Mouse (Mus musculus) forebrain, embryonic 11.5 days (tissue): Measurements from ENCODE around the gene Vcl. TPM values are rescaled to one million over a fixed set of nuclear protein-coding genes. Genes with fewer than 3 reads are reported as not detected.
A peak's percentile ranks its signal among the peaks of the same experiment; 100 is the strongest.

Experiments used
- ATAC-seq: fragments of 200-750 bp; cut with Nextera tagmentation; replicated peaks from 2 replicates; pipeline ENCODE4 v1.8.0; 2017; ENCODE audit warnings: moderate TSS enrichment; ENCODE audit not compliant: low FRiP score
- DNase-seq: peaks from one replicate; pipeline ENCODE4 v3.0.0-alpha.2; 2017; ENCODE audit warnings: low spot score
- H3K27ac ChIP-seq: fragments of 300-500 bp; sonication (generic); 2 replicates; pipeline ENCODE4 v1.5.1; 2014; ENCODE audit warnings: low read depth, low read length
- H3K27me3 ChIP-seq: fragments of 300-500 bp; sonication (generic); 2 replicates; pipeline ENCODE4 v1.6.1; 2014; ENCODE audit warnings: mild to moderate bottlenecking, low read length, mixed read lengths; ENCODE audit not compliant: control insufficient read depth, insufficient read depth
- H3K36me3 ChIP-seq: fragments of 300-500 bp; sonication (generic); 2 replicates; pipeline ENCODE4 v1.6.1; 2014; ENCODE audit warnings: mild to moderate bottlenecking, low read length, moderate library complexity, mixed read lengths; ENCODE audit not compliant: control insufficient read depth, insufficient read depth
- H3K4me1 ChIP-seq: fragments of 300-500 bp; sonication (generic); replicated peaks from 2 replicates; pipeline ENCODE4 v1.6.1; 2014; ENCODE audit warnings: low read length, mixed read lengths; ENCODE audit not compliant: control insufficient read depth, insufficient read depth
- H3K4me2 ChIP-seq: fragments of 300-500 bp; sonication (generic); 2 replicates; pipeline ENCODE4 v1.6.1; 2014; ENCODE audit warnings: low read depth, mild to moderate bottlenecking, low read length, moderate library complexity, mixed read lengths; ENCODE audit not compliant: severe bottlenecking
- H3K4me3 ChIP-seq: fragments of 300-500 bp; sonication (generic); 2 replicates; pipeline ENCODE4 v1.5.1; 2014; ENCODE audit warnings: low read depth, low read length
- H3K9ac ChIP-seq: fragments of 300-500 bp; sonication (generic); 2 replicates; pipeline ENCODE4 v1.6.1; 2014; ENCODE audit warnings: low read length
- H3K9me3 ChIP-seq: fragments of 300-500 bp; sonication (generic); 2 replicates; pipeline ENCODE4 v1.6.1; 2016; ENCODE audit warnings: low read length, mixed read lengths; ENCODE audit not compliant: control insufficient read depth
- WGBS: fragments of 180-500 bp; shearing (Covaris S2); extraction: QIAGEN DNeasy Blood & Tissue Kit; methylation state at CpG from one replicate; pipeline ENCODE4 v1.1.7; 2014; 5-methylcytosine and 5-hydroxymethylcytosine counted together
- polyA plus RNA-seq: library from polyadenylated mRNA; unstranded; fragments of >200 nt; fragmentation: Nextera tagmentation; extraction: Ambion mirVana; gene quantifications from 2 replicates; pipeline ENCODE4 v1.2.1, GENCODE M21; 2014

Vcl gene
- polyA plus RNA-seq, 1 experiment from 2014 or later, result 30.2 TPM

GRCm38 (mm10) chr14:20930481-20931391 is 1.5 kb downstream of the Vcl start:
- Histone ChIP-seq H3K4me1 (peaks cover 8% of the 10 kb centered on the region), H3K9ac (peak overlapping the region; percentile 12), H3K4me3 (peak overlapping the region; percentile 71), H3K27ac (no peak overlapping the region), H3K27me3 (no peaks in the 10 kb centered on the region), H3K9me3 (no peaks in the 10 kb centered on the region), H3K36me3 (no peaks in the 10 kb centered on the region), H3K4me2 (peak overlapping the region; percentile 77)
- DNase-seq (no peak), ATAC-seq (no peak)
- 49% methylated on average over 8 of the region's 8 CpGs for WGBS

GRCm38 (mm10) chr14:20938424-20938823 is 9.2 kb downstream of the Vcl start:
- 75% methylated on average over 2 of the region's 2 CpGs for WGBS
- no peaks in the 10 kb centered on the region for H3K36me3 ChIP-seq
- H3K9me3 ChIP-seq, result no peaks in the 10 kb centered on the region
- H3K27ac ChIP-seq, result no peak overlapping the region
- no peaks in the 10 kb centered on the region for H3K4me1 ChIP-seq
- no peak for ATAC-seq
- H3K9ac ChIP-seq, result no peak overlapping the region
- H3K4me3 ChIP-seq, result no peak overlapping the region
- DNase-seq, result no peak
- H3K27me3 ChIP-seq, result no peaks in the 10 kb centered on the region
- H3K4me2 ChIP-seq, result no peak overlapping the region

GRCm38 (mm10) chr14:20938860-20939259 is 9.7 kb downstream of the Vcl start:
- H3K9me3 ChIP-seq, result no peaks in the 10 kb centered on the region
- DNase-seq (no peak), ATAC-seq (no peak)
- H3K27ac ChIP-seq, result no peak overlapping the region
- H3K27me3 ChIP-seq, result no peaks in the 10 kb centered on the region
- no peaks in the 10 kb centered on the region for H3K4me1 ChIP-seq
- H3K36me3 ChIP-seq, result no peaks in the 10 kb centered on the region
- no peak overlapping the region for H3K9ac ChIP-seq
- H3K4me2 ChIP-seq, result no peak overlapping the region
- no peak overlapping the region for H3K4me3 ChIP-seq
- 73% methylated on average over 1 of the region's 1 CpGs for WGBS

- no peaks in the 10 kb centered on the region for H3K4me1 ChIP-seq
- no peak overlapping the region for H3K4me2 ChIP-seq
- H3K9me3 ChIP-seq, result no peaks in the 10 kb centered on the region
- DNase-seq, result no peak
- no peak overlapping the region for H3K27ac ChIP-seq
- H3K9ac ChIP-seq, result no peak overlapping the region
- no peak overlapping the region for H3K4me3 ChIP-seq
- no peaks in the 10 kb centered on the region for H3K27me3 ChIP-seq
- no peaks in the 10 kb centered on the region for H3K36me3 ChIP-seq
- no peak for ATAC-seq
- WGBS, result 89% methylated on average over 2 of the region's 2 CpGs
These were observed 16.1 kb downstream of the Vcl start for GRCm38 (mm10) chr14:20945296-20945695.

- no peak overlapping the region for H3K4me3 ChIP-seq
- H3K27ac ChIP-seq, result no peak overlapping the region
- no peak overlapping the region for H3K9ac ChIP-seq
- H3K4me2 ChIP-seq, result no peak overlapping the region
- H3K9me3 ChIP-seq, result no peaks in the 10 kb centered on the region
- H3K27me3 ChIP-seq, result no peaks in the 10 kb centered on the region
- DNase-seq (no peak), ATAC-seq (no peak)
- no peaks in the 10 kb centered on the region for H3K4me1 ChIP-seq
- H3K36me3 ChIP-seq, result no peaks in the 10 kb centered on the region
These were observed 26.8 kb downstream of the Vcl start for GRCm38 (mm10) chr14:20956021-20956420.

GRCm38 (mm10) chr14:20958971-20959370 is 29.8 kb downstream of the Vcl start:
- H3K36me3 ChIP-seq, result no peaks in the 10 kb centered on the region
- ATAC-seq (no peak), DNase-seq (no peak)
- H3K27me3 ChIP-seq, result no peaks in the 10 kb centered on the region
- no peak overlapping the region for H3K9ac ChIP-seq
- H3K9me3 ChIP-seq, result no peaks in the 10 kb centered on the region
- H3K4me1 ChIP-seq, result no peaks in the 10 kb centered on the region
- no peak overlapping the region for H3K4me3 ChIP-seq
- 80% methylated on average over 2 of the region's 2 CpGs for WGBS
- no peak overlapping the region for H3K27ac ChIP-seq
- H3K4me2 ChIP-seq, result no peak overlapping the region

- Histone ChIP-seq H3K4me1 (no peaks in the 10 kb centered on the region), H3K36me3 (no peaks in the 10 kb centered on the region), H3K27ac (no peak overlapping the region), H3K4me2 (no peak overlapping the region), H3K4me3 (no peak overlapping the region), H3K9ac (no peak overlapping the region), H3K9me3 (no peaks in the 10 kb centered on the region), H3K27me3 (no peaks in the 10 kb centered on the region)
- no peak for DNase-seq
- ATAC-seq, result no peak
- 70% methylated on average over 1 of the region's 1 CpGs for WGBS
These were observed 33.3 kb downstream of the Vcl start for GRCm38 (mm10) chr14:20962466-20962865.

GRCm38 (mm10) chr14:20962906-20963305 is 33.7 kb downstream of the Vcl start:
- DNase-seq (no peak), ATAC-seq (no peak)
- no peaks in the 10 kb centered on the region for H3K9me3 ChIP-seq

GRCm38 (mm10) chr14:20963863-20964262 is 34.7 kb downstream of the Vcl start:
- Histone ChIP-seq H3K4me2 (no peak overlapping the region), H3K27ac (no peak overlapping the region), H3K36me3 (no peaks in the 10 kb centered on the region), H3K27me3 (no peaks in the 10 kb centered on the region), H3K9ac (no peak overlapping the region), H3K4me3 (no peak overlapping the region), H3K4me1 (no peaks in the 10 kb centered on the region), H3K9me3 (no peaks in the 10 kb centered on the region)
- DNase-seq (no peak), ATAC-seq (no peak)
- 97% methylated on average over 4 of the region's 4 CpGs for WGBS

More at GRCm38 (mm10) chr14:20962906-20963305, 33.7 kb downstream of the Vcl start:
- 93% methylated on average over 1 of the region's 1 CpGs for WGBS
- no peaks in the 10 kb centered on the region for H3K27me3 ChIP-seq
- H3K27ac ChIP-seq, result no peak overlapping the region
- no peak overlapping the region for H3K4me2 ChIP-seq
- H3K4me3 ChIP-seq, result no peak overlapping the region
- no peaks in the 10 kb centered on the region for H3K4me1 ChIP-seq
- no peak overlapping the region for H3K9ac ChIP-seq
- H3K36me3 ChIP-seq, result no peaks in the 10 kb centered on the region
